Mouse (Mus musculus) right cerebral cortex, postnatal 36 days (tissue): ENCODE measurements around the gene Cutc.

ENCODE experiments used
- DNase-seq, 2 experiments: peaks; one replicate each; pipeline ENCODE4 v3.0.0; 2022; ENCODE audit warnings: low spot score in 2 of 2, mixed read lengths in 1 of 2

Cutc gene

GRCm38 (mm10) chr19:43752489-43753225, at the start of gene Cutc, which contains the start of gene Cox15:
Cutc (plus strand) TSS chr19:43752996.
Cox15 (minus strand) TSS chr19:43753000.
- peak; percentile 93 for DNase-seq

- DNase-seq, result no peak
Measured at GRCm38 (mm10) chr19:43704211-43704610, 48.6 kb upstream of the Cutc start.

GRCm38 (mm10) chr19:43704787-43705497, 47.9 kb upstream of the Cutc start:
- no peak for DNase-seq

GRCm38 (mm10) chr19:43708206-43708605, 44.6 kb upstream of the Cutc start:
- DNase-seq, result no peak

GRCm38 (mm10) chr19:43709317-43709716, 43.5 kb upstream of the Cutc start:
- no peak for DNase-seq

- DNase-seq, result no peak
Measured at GRCm38 (mm10) chr19:43711159-43711916, 41.5 kb upstream of the Cutc start.

GRCm38 (mm10) chr19:43711971-43712370, 40.8 kb upstream of the Cutc start:
- DNase-seq, result no peak

- DNase-seq, result no peak
Measured at GRCm38 (mm10) chr19:43720061-43720460, 32.7 kb upstream of the Cutc start.

- DNase-seq, result no peak
Measured at GRCm38 (mm10) chr19:43722891-43723290, 29.9 kb upstream of the Cutc start.

- no peak for DNase-seq
Measured at GRCm38 (mm10) chr19:43723501-43723900, 29.3 kb upstream of the Cutc start.

GRCm38 (mm10) chr19:43724194-43724593, 28.6 kb upstream of the Cutc start:
- DNase-seq, result no peak

GRCm38 (mm10) chr19:43724821-43725220, 28.0 kb upstream of the Cutc start:
- DNase-seq, result no peak

- DNase-seq, result no peak
Measured at GRCm38 (mm10) chr19:43726510-43727146, 26.2 kb upstream of the Cutc start.

- DNase-seq, result no peak
Measured at GRCm38 (mm10) chr19:43729296-43730036, 23.3 kb upstream of the Cutc start.

- no peak for DNase-seq
Measured at GRCm38 (mm10) chr19:43730037-43730428, 22.8 kb upstream of the Cutc start.

GRCm38 (mm10) chr19:43731157-43731556, 21.6 kb upstream of the Cutc start:
- DNase-seq, result no peak

- no peak for DNase-seq
Measured at GRCm38 (mm10) chr19:43738409-43738808, 14.4 kb upstream of the Cutc start.

GRCm38 (mm10) chr19:43743401-43743800, 9.4 kb upstream of the Cutc start:
- DNase-seq, result no peak

- no peak for DNase-seq
Measured at GRCm38 (mm10) chr19:43745740-43746139, 7.1 kb upstream of the Cutc start.

GRCm38 (mm10) chr19:43747877-43748276, 4.9 kb upstream of the Cutc start:
- DNase-seq, result no peak

GRCm38 (mm10) chr19:43750008-43750407, 2.8 kb upstream of the Cutc start:
- no peak for DNase-seq
